Mouse (Mus musculus): ENCODE data around the gene Pold4. TPM values are rescaled to one million over a fixed set of nuclear protein-coding genes. Genes with fewer than 3 reads are reported as not detected.

The Pold4 gene
- polyA plus RNA-seq, 1 experiment from 2014 or later = 19.8 TPM

- WGBS = 30% methylated on average over 4 of the region's 4 CpGs
- no peak overlapping the region for H3K9ac ChIP-seq
- no peaks in the 10 kb centered on the region for H3K36me3 ChIP-seq
- no peak overlapping the region for H3K4me2 ChIP-seq (replicated peaks)
- H3K9me3 ChIP-seq = no peaks in the 10 kb centered on the region
- H3K4me1 ChIP-seq = peaks cover 31% of the 10 kb centered on the region
- peaks cover 65% of the 10 kb centered on the region for H3K27me3 ChIP-seq (replicated peaks)
- no peak overlapping the region for H3K27ac ChIP-seq
- H3K4me3 ChIP-seq = no peak overlapping the region
- ATAC-seq (ENCODE audit: low FRiP score, low read depth) = no peak
Measured at GRCm38 (mm10) chr19:4211891-4212588, 19.7 kb upstream of the Pold4 start.

DNA sequence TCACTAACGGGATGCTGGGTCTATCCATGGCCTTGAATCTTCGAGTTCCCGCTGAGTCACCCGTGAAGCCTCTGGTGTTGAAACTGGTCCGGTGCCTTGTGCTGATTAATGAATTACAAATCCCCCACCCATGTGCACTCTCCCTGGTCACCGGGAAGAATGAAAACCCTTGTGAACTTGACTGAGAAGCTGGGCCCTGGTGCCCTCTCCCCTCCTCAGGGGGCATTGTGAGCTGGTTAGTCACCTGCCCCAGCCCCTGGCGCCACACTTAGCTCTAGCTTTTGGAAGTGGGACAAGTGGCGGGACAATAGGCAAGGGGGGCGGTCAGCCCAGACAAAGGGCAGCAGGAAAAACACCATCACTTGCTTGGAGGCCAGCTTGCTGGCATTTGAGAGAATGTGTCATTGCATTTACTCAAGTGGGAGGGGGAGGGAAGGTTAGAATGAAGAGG, 18.1 kb upstream of the Pold4 start:
- H3K4me2 ChIP-seq (replicated peaks) = peak overlapping the region; percentile 98
- H3K27ac ChIP-seq = no peak overlapping the region
- no peaks in the 10 kb centered on the region for H3K9me3 ChIP-seq
- peaks cover 31% of the 10 kb centered on the region for H3K4me1 ChIP-seq
- H3K9ac ChIP-seq = 0 out of 2 replicates have a peak overlapping the region, but pooled peaks have one; percentile 68
- peaks cover 78% of the 10 kb centered on the region for H3K27me3 ChIP-seq (replicated peaks)
- no peak overlapping the region for H3K4me3 ChIP-seq
- H3K36me3 ChIP-seq = no peaks in the 10 kb centered on the region
- ATAC-seq (ENCODE audit: low FRiP score, low read depth) = no peak
- 5% methylated on average over 9 of the region's 9 CpGs for WGBS

DNA sequence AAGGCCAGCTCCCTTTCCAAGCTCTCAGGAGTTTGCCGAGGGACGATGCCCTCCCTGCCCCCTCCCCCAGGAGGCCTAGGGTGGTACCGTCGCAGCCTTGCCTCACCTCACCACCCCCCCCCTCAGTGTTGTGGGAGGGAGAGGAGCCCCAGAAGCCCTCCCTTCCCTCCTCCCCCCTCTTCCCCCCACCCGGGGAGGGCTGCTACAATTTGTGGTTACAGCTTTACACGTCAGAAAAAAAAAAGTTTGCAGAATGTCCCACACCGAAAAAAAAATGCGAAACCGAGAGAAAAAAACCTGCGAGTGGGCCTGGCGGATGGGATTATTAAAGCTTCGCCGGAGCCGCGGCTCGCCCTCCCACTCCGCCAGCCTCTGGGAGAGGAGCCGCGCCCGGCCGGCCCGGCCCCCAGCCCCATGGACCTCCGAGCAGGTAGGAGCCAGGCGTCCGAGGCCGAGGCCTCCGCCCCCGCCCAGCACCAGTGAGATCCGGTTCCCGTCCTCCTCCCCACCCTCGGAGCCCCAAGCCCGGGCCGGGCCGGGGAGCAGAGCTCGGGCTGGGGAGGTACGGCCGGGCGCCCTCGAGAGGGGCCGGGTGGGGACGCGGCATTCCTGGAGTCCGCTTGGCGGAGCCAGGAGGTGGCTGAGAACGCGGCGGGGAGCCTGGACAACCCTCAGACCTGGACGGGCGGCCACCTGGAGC, 17.5 kb upstream of the Pold4 start, which contains the start of the genes Clcf1 and AC109138.7:
Clcf1 (plus strand) TSS at position 168 of the 700 bp plus-strand sequence.
AC109138.7 (plus strand) TSS at position 287 of the 700 bp plus-strand sequence.
- Histone ChIP-seq H3K27ac (no peak within 1 kb of the TSS), H3K9me3 (no peaks in the 10 kb centered on the region), H3K4me2 (replicated peaks) (peak within 1 kb of the TSS; percentile 98), H3K4me3 (peak within 1 kb of the TSS; percentile 56), H3K36me3 (no peaks in the 10 kb centered on the region), H3K27me3 (replicated peaks) (peaks cover 74% of the 10 kb centered on the region), H3K9ac (peak within 1 kb of the TSS; percentile 68), H3K4me1 (peaks cover 31% of the 10 kb centered on the region)
- ATAC-seq (ENCODE audit: low FRiP score, low read depth) = peak; percentile 59
- under 1% methylated on average over 48 of the region's 49 CpGs for WGBS

GRCm38 (mm10) chr19:4214771-4215450, 16.8 kb upstream of the Pold4 start:
- Histone ChIP-seq H3K4me3 (peak overlapping the region; percentile 56), H3K4me2 (replicated peaks) (peak overlapping the region; percentile 98), H3K27ac (no peak overlapping the region), H3K9me3 (no peaks in the 10 kb centered on the region), H3K27me3 (replicated peaks) (peaks cover 74% of the 10 kb centered on the region), H3K9ac (peak overlapping the region; percentile 68), H3K36me3 (no peaks in the 10 kb centered on the region), H3K4me1 (peaks cover 31% of the 10 kb centered on the region)
- WGBS = 1% methylated on average over 64 of the region's 81 CpGs
- peak; percentile 45; the same call in 1 of the 2 replicates for ATAC-seq (ENCODE audit: low FRiP score, low read depth)

DNA sequence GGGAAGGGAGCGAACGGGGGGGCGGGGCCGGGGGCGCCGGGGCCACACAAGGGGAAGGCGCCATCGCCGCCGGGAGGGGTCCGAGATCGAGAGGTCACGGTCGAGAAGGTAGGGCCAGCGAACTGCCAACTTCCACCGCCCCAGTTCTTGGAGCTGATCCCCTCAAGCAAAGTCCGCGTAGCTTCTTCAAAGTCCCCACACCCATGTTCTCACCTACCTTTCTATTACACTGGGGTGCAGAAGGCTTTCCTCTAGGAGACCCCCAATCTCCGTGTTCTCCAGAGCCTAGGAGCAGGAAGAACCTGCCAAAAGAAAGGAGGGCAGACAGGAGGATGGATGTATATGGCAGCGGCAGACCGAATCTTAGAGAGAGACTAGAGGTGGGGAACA, 16.3 kb upstream of the Pold4 start:
- Histone ChIP-seq H3K27me3 (replicated peaks) (peaks cover 77% of the 10 kb centered on the region), H3K9ac (peak overlapping the region; percentile 68), H3K36me3 (no peaks in the 10 kb centered on the region), H3K4me2 (replicated peaks) (peak overlapping the region; percentile 98), H3K4me3 (peak overlapping the region; percentile 56), H3K9me3 (no peaks in the 10 kb centered on the region), H3K4me1 (peaks cover 31% of the 10 kb centered on the region), H3K27ac (no peak overlapping the region)
- no peak for ATAC-seq (ENCODE audit: low FRiP score, low read depth)
- WGBS = 2% methylated on average over 15 of the region's 21 CpGs

GRCm38 (mm10) chr19:4216041-4216685, 15.5 kb upstream of the Pold4 start:
- H3K4me2 ChIP-seq (replicated peaks) = peak overlapping the region; percentile 35
- 21% methylated on average over 14 of the region's 14 CpGs for WGBS
- H3K36me3 ChIP-seq = no peaks in the 10 kb centered on the region
- H3K4me3 ChIP-seq = peak overlapping the region; percentile 3; the same call in 1 of the 2 replicates
- H3K9me3 ChIP-seq = no peaks in the 10 kb centered on the region
- no peak overlapping the region for H3K9ac ChIP-seq
- peaks cover 31% of the 10 kb centered on the region for H3K4me1 ChIP-seq
- H3K27ac ChIP-seq = no peak overlapping the region
- H3K27me3 ChIP-seq (replicated peaks) = peaks cover 79% of the 10 kb centered on the region
- no peak for ATAC-seq (ENCODE audit: low FRiP score, low read depth)

- Histone ChIP-seq H3K9me3 (no peaks in the 10 kb centered on the region), H3K27me3 (replicated peaks) (peaks cover 71% of the 10 kb centered on the region), H3K9ac (no peak overlapping the region), H3K4me3 (peak overlapping the region; percentile 2; the same call in 1 of the 2 replicates), H3K36me3 (no peaks in the 10 kb centered on the region), H3K27ac (no peak overlapping the region), H3K4me1 (peaks cover 35% of the 10 kb centered on the region), H3K4me2 (replicated peaks) (0 out of 2 replicates have a peak overlapping the region, but pooled peaks have one; percentile 12)
- no peak for ATAC-seq (ENCODE audit: low FRiP score, low read depth)
- 13% methylated on average over 5 of the region's 5 CpGs for WGBS
Measured at GRCm38 (mm10) chr19:4217140-4217539, 14.6 kb upstream of the Pold4 start.

- Histone ChIP-seq H3K9me3 (no peaks in the 10 kb centered on the region), H3K27ac (no peak overlapping the region), H3K4me1 (peaks cover 38% of the 10 kb centered on the region), H3K4me2 (replicated peaks) (no peak overlapping the region), H3K27me3 (replicated peaks) (peaks cover 65% of the 10 kb centered on the region), H3K36me3 (no peaks in the 10 kb centered on the region), H3K4me3 (no peak overlapping the region), H3K9ac (no peak overlapping the region)
- ATAC-seq (ENCODE audit: low FRiP score, low read depth) = no peak
- WGBS = 61% methylated on average over 3 of the region's 3 CpGs
Measured at GRCm38 (mm10) chr19:4217855-4218254, 13.8 kb upstream of the Pold4 start.

- no peaks in the 10 kb centered on the region for H3K9me3 ChIP-seq
- ATAC-seq (ENCODE audit: low FRiP score, low read depth) = no peak
- WGBS = 83% methylated on average over 11 of the region's 11 CpGs
Measured at GRCm38 (mm10) chr19:4218293-4218692, 13.4 kb upstream of the Pold4 start.

GRCm38 (mm10) chr19:4218784-4219183, 12.9 kb upstream of the Pold4 start:
- Histone ChIP-seq H3K36me3 (no peaks in the 10 kb centered on the region), H3K4me3 (no peak overlapping the region), H3K27ac (no peak overlapping the region), H3K27me3 (replicated peaks) (peaks cover 56% of the 10 kb centered on the region), H3K9ac (no peak overlapping the region), H3K4me2 (replicated peaks) (no peak overlapping the region), H3K9me3 (no peaks in the 10 kb centered on the region), H3K4me1 (peaks cover 34% of the 10 kb centered on the region)
- ATAC-seq (ENCODE audit: low FRiP score, low read depth) = no peak
- 83% methylated on average over 1 of the region's 1 CpGs for WGBS

More at GRCm38 (mm10) chr19:4218293-4218692, 13.4 kb upstream of the Pold4 start:
- H3K4me3 ChIP-seq = no peak overlapping the region
- no peak overlapping the region for H3K27ac ChIP-seq
- H3K4me1 ChIP-seq = peaks cover 38% of the 10 kb centered on the region
- H3K4me2 ChIP-seq (replicated peaks) = no peak overlapping the region
- H3K9ac ChIP-seq = no peak overlapping the region
- no peaks in the 10 kb centered on the region for H3K36me3 ChIP-seq
- H3K27me3 ChIP-seq (replicated peaks) = peaks cover 60% of the 10 kb centered on the region

GRCm38 (mm10) chr19:4219943-4220342, 11.8 kb upstream of the Pold4 start:
- no peak overlapping the region for H3K4me3 ChIP-seq
- peaks cover 44% of the 10 kb centered on the region for H3K27me3 ChIP-seq (replicated peaks)
- H3K36me3 ChIP-seq = no peaks in the 10 kb centered on the region
- no peak overlapping the region for H3K4me2 ChIP-seq (replicated peaks)
- no peak overlapping the region for H3K27ac ChIP-seq
- 84% methylated on average over 6 of the region's 6 CpGs for WGBS
- H3K4me1 ChIP-seq = peaks cover 22% of the 10 kb centered on the region
- H3K9me3 ChIP-seq = no peaks in the 10 kb centered on the region
- ATAC-seq (ENCODE audit: low FRiP score, low read depth) = no peak
- H3K9ac ChIP-seq = no peak overlapping the region

All from neural tube, embryonic 12.5 days (tissue).